Mouse (Mus musculus): ENCODE results near the gene Ptpra. TPM values are rescaled to one million over a fixed set of nuclear protein-coding genes. Genes with fewer than 3 reads are reported as not detected.

Gene Ptpra
- polyA plus RNA-seq, 1 experiment: 31.9 TPM

GRCm38 (mm10) chr2:130586016-130586415 lies 135.9 kb downstream of the Ptpra start:
- Histone ChIP-seq H3K4me3 (ENCODE audit: extremely low read depth, insufficient read depth, insufficient read length) (no peak overlapping the region), H3K4me1 (ENCODE audit: control insufficient read depth, insufficient read depth, insufficient read length) (no peaks in the 10 kb centered on the region), H3K27ac (ENCODE audit: insufficient read depth, low read length) (no peak overlapping the region), H3K27me3 (ENCODE audit: control insufficient read depth, insufficient read depth, low read length) (no peaks in the 10 kb centered on the region), H3K36me3 (ENCODE audit: control insufficient read depth, insufficient read depth, low read length) (peaks cover 5% of the 10 kb centered on the region)
- no peak for TF ChIP-seq CTCF (IDR thresholded peaks at IDR 0.05; ENCODE audit: extremely low read depth, insufficient read depth, insufficient read length, insufficient replicate concordance)
- TF ChIP-seq POLR2A (IDR thresholded peaks at IDR 0.05; ENCODE audit: low read depth, low read length): no peak
- 64% methylated on average over 6 of the region's 6 CpGs for WGBS
- DNase-seq (ENCODE audit: low read depth in 1 of 2, low spot score in 2 of 2): no peak

- DNase-seq (ENCODE audit: low read depth in 1 of 2, low spot score in 2 of 2): no peak
- 73% methylated on average over 2 of the region's 2 CpGs for whole genome bisulfite sequencing
- TF ChIP-seq POLR2A (IDR thresholded peaks at IDR 0.05; ENCODE audit: low read depth, low read length): no peak
- TF ChIP-seq CTCF (IDR thresholded peaks at IDR 0.05; ENCODE audit: extremely low read depth, insufficient read depth, insufficient read length, insufficient replicate concordance): no peak
- Histone ChIP-seq H3K36me3 (ENCODE audit: control insufficient read depth, insufficient read depth, low read length) (peaks cover 10% of the 10 kb centered on the region), H3K27me3 (ENCODE audit: control insufficient read depth, insufficient read depth, low read length) (no peaks in the 10 kb centered on the region), H3K27ac (ENCODE audit: insufficient read depth, low read length) (no peak overlapping the region), H3K4me3 (ENCODE audit: extremely low read depth, insufficient read depth, insufficient read length) (no peak overlapping the region), H3K4me1 (ENCODE audit: control insufficient read depth, insufficient read depth, insufficient read length) (no peaks in the 10 kb centered on the region)
Measured at GRCm38 (mm10) chr2:130588373-130588772, 138.3 kb downstream of the Ptpra start.

DNA sequence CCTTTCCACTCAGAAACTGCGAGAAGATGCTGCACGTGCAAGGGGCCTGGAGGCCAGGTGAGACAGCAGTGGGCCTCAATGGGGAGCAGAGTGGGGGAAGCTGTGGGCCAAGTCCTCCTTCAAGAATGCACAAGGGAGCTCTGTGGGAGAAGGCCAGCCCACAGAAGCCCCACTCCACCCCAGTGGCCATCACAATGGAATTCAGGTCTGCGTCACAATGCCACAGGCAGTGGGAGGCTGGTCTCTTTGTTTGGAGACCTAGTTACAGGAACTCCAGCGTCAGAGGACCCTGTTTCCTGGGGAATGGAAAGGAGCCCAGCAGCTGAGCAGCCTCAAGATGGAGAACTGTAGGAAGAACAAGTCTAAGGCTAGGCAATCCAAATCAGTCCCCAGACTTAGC lies 139.1 kb downstream of the Ptpra start:
- TF ChIP-seq POLR2A (IDR thresholded peaks at IDR 0.05; ENCODE audit: low read depth, low read length) (no peak), CTCF (IDR thresholded peaks at IDR 0.05; ENCODE audit: extremely low read depth, insufficient read depth, insufficient read length, insufficient replicate concordance) (no peak)
- Histone ChIP-seq H3K4me1 (ENCODE audit: control insufficient read depth, insufficient read depth, insufficient read length) (no peaks in the 10 kb centered on the region), H3K27ac (ENCODE audit: insufficient read depth, low read length) (no peak overlapping the region), H3K4me3 (ENCODE audit: extremely low read depth, insufficient read depth, insufficient read length) (no peak overlapping the region), H3K27me3 (ENCODE audit: control insufficient read depth, insufficient read depth, low read length) (no peaks in the 10 kb centered on the region), H3K36me3 (ENCODE audit: control insufficient read depth, insufficient read depth, low read length) (peaks cover 10% of the 10 kb centered on the region)
- 79% methylated on average over 4 of the region's 4 CpGs for WGBS
- no peak for DNase-seq (ENCODE audit: low read depth in 1 of 2, low spot score in 2 of 2)

GRCm38 (mm10) chr2:130589761-130590160 lies 139.7 kb downstream of the Ptpra start:
- peaks cover 10% of the 10 kb centered on the region for H3K36me3 ChIP-seq (ENCODE audit: control insufficient read depth, insufficient read depth, low read length)
- no peak overlapping the region for H3K27ac ChIP-seq (ENCODE audit: insufficient read depth, low read length)
- H3K4me3 ChIP-seq (ENCODE audit: extremely low read depth, insufficient read depth, insufficient read length): no peak overlapping the region
- no peaks in the 10 kb centered on the region for H3K27me3 ChIP-seq (ENCODE audit: control insufficient read depth, insufficient read depth, low read length)
- H3K4me1 ChIP-seq (ENCODE audit: control insufficient read depth, insufficient read depth, insufficient read length): no peaks in the 10 kb centered on the region
- no peak for DNase-seq (ENCODE audit: low read depth in 1 of 2, low spot score in 2 of 2)
- 90% methylated on average over 2 of the region's 2 CpGs for WGBS
- TF ChIP-seq POLR2A (IDR thresholded peaks at IDR 0.05; ENCODE audit: low read depth, low read length): no peak
- no peak for TF ChIP-seq CTCF (IDR thresholded peaks at IDR 0.05; ENCODE audit: extremely low read depth, insufficient read depth, insufficient read length, insufficient replicate concordance)

GRCm38 (mm10) chr2:130591016-130591415 lies 140.9 kb downstream of the Ptpra start:
- no peaks in the 10 kb centered on the region for H3K27me3 ChIP-seq (ENCODE audit: control insufficient read depth, insufficient read depth, low read length)
- DNase-seq (ENCODE audit: low read depth in 1 of 2, low spot score in 2 of 2): no peak
- no peak for TF ChIP-seq POLR2A (IDR thresholded peaks at IDR 0.05; ENCODE audit: low read depth, low read length)
- no peak for TF ChIP-seq CTCF (IDR thresholded peaks at IDR 0.05; ENCODE audit: extremely low read depth, insufficient read depth, insufficient read length, insufficient replicate concordance)
- H3K4me3 ChIP-seq (ENCODE audit: extremely low read depth, insufficient read depth, insufficient read length): no peak overlapping the region
- WGBS: 90% methylated on average over 2 of the region's 2 CpGs
- H3K36me3 ChIP-seq (ENCODE audit: control insufficient read depth, insufficient read depth, low read length): peaks cover 12% of the 10 kb centered on the region
- H3K4me1 ChIP-seq (ENCODE audit: control insufficient read depth, insufficient read depth, insufficient read length): no peaks in the 10 kb centered on the region
- H3K27ac ChIP-seq (ENCODE audit: insufficient read depth, low read length): no peak overlapping the region

DNA sequence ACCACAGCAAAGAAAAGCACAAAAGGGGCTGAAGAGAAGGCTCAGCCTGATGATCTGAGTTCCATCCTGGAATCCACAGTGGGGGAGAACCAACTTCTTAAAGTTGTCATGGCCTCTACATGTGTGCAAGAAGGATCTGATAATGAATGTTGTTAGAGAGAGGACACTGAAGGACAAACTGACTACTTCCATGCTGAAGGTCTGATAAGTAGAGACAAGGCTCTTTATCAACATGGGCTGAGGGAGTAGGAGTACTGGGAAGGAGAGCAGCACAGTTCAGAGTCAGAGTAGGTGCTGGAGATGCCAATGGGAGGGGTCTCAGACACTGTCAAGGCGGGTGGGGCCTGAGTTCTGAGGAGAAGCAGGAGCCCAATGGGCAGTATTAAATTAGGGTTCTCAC lies 145.5 kb downstream of the Ptpra start:
- 91% methylated on average over 1 of the region's 1 CpGs for whole genome bisulfite sequencing
- Histone ChIP-seq H3K4me3 (ENCODE audit: extremely low read depth, insufficient read depth, insufficient read length) (no peak overlapping the region), H3K27ac (ENCODE audit: insufficient read depth, low read length) (no peak overlapping the region), H3K27me3 (ENCODE audit: control insufficient read depth, insufficient read depth, low read length) (no peaks in the 10 kb centered on the region), H3K36me3 (ENCODE audit: control insufficient read depth, insufficient read depth, low read length) (peaks cover 16% of the 10 kb centered on the region), H3K4me1 (ENCODE audit: control insufficient read depth, insufficient read depth, insufficient read length) (no peaks in the 10 kb centered on the region)
- TF ChIP-seq POLR2A (IDR thresholded peaks at IDR 0.05; ENCODE audit: low read depth, low read length) (no peak), CTCF (IDR thresholded peaks at IDR 0.05; ENCODE audit: extremely low read depth, insufficient read depth, insufficient read length, insufficient replicate concordance) (no peak)
- no peak for DNase-seq (ENCODE audit: low read depth in 1 of 2, low spot score in 2 of 2)

DNA sequence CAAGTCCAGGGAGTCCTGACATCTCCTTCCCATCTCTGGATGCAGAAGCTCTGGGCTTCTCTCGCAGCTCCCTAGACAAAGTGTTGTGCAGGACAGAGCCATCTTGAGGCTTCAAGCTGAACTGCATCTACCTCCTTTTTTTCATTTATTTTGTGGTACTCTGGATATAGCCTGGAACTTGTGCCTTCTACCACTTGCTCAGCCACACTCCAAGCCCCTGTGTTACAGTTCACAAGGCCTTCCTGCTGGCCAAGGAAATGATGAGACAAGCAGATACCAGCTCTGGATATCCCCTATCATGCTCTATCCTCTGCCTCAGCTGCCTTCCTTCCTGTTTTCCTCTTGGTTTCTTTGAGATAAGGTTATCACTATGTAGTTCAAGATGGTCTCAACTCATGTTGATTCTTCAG lies 147.5 kb downstream of the Ptpra start:
- no peak for TF ChIP-seq POLR2A (IDR thresholded peaks at IDR 0.05; ENCODE audit: low read depth, low read length)
- TF ChIP-seq CTCF (IDR thresholded peaks at IDR 0.05; ENCODE audit: extremely low read depth, insufficient read depth, insufficient read length, insufficient replicate concordance): peak; percentile 17; the same call in 1 of the 2 replicates
- Histone ChIP-seq H3K4me3 (ENCODE audit: extremely low read depth, insufficient read depth, insufficient read length) (no peak overlapping the region), H3K27ac (ENCODE audit: insufficient read depth, low read length) (no peak overlapping the region), H3K27me3 (ENCODE audit: control insufficient read depth, insufficient read depth, low read length) (no peaks in the 10 kb centered on the region), H3K36me3 (ENCODE audit: control insufficient read depth, insufficient read depth, low read length) (peaks cover 9% of the 10 kb centered on the region), H3K4me1 (ENCODE audit: control insufficient read depth, insufficient read depth, insufficient read length) (no peaks in the 10 kb centered on the region)
- 46% methylated on average over 1 of the region's 1 CpGs for WGBS
- no peak for DNase-seq (ENCODE audit: low read depth in 1 of 2, low spot score in 2 of 2)

Data from spleen, adult 2 months (tissue).